Mouse (Mus musculus): ENCODE results near the gene Gtf3a. TPM values are rescaled to one million over a fixed set of nuclear protein-coding genes. Genes with fewer than 3 reads are reported as not detected.

Gtf3a gene
- polyA plus RNA-seq, 1 experiment from 2014 or later, result 99.9 TPM

- ATAC-seq, result no peak
- WGBS, result 79% methylated on average over 6 of the region's 6 CpGs
- H3K27ac ChIP-seq, result no peak overlapping the region
- H3K27me3 ChIP-seq, result no peaks in the 10 kb centered on the region
- no peaks in the 10 kb centered on the region for H3K36me3 ChIP-seq
- H3K9ac ChIP-seq (replicated peaks), result no peak overlapping the region
- H3K4me1 ChIP-seq (replicated peaks), result no peaks in the 10 kb centered on the region
- H3K4me3 ChIP-seq (replicated peaks), result no peak overlapping the region
- no peak overlapping the region for H3K4me2 ChIP-seq (replicated peaks)
- H3K9me3 ChIP-seq, result no peaks in the 10 kb centered on the region
These were observed 46.5 kb downstream of the Gtf3a start for GRCm38 (mm10) chr5:146994973-146995372.

- ATAC-seq, result no peak
- WGBS, result 85% methylated on average over 7 of the region's 7 CpGs
- no peaks in the 10 kb centered on the region for H3K4me1 ChIP-seq (replicated peaks)
- H3K27me3 ChIP-seq, result no peaks in the 10 kb centered on the region
- H3K4me2 ChIP-seq (replicated peaks), result no peak overlapping the region
- H3K9me3 ChIP-seq, result no peaks in the 10 kb centered on the region
- H3K27ac ChIP-seq, result no peak overlapping the region
- no peaks in the 10 kb centered on the region for H3K36me3 ChIP-seq
- no peak overlapping the region for H3K4me3 ChIP-seq (replicated peaks)
- H3K9ac ChIP-seq (replicated peaks), result no peak overlapping the region
These were observed 48.4 kb downstream of the Gtf3a start for GRCm38 (mm10) chr5:146996812-146997211.

GRCm38 (mm10) chr5:146998802-146999201, 50.3 kb downstream of the Gtf3a start:
- Histone ChIP-seq H3K4me3 (replicated peaks) (no peak overlapping the region), H3K27me3 (no peaks in the 10 kb centered on the region), H3K9me3 (no peaks in the 10 kb centered on the region; the same call in 1 of the 2 replicates), H3K9ac (replicated peaks) (no peak overlapping the region), H3K27ac (no peak overlapping the region), H3K36me3 (no peaks in the 10 kb centered on the region), H3K4me2 (replicated peaks) (no peak overlapping the region), H3K4me1 (replicated peaks) (no peaks in the 10 kb centered on the region)
- 94% methylated on average over 12 of the region's 12 CpGs for WGBS
- ATAC-seq, result no peak

- Histone ChIP-seq H3K4me2 (replicated peaks) (no peak overlapping the region), H3K27me3 (no peaks in the 10 kb centered on the region)
- no peak for ATAC-seq
These were observed 52.9 kb downstream of the Gtf3a start for GRCm38 (mm10) chr5:147001312-147001711.

GRCm38 (mm10) chr5:147003303-147003702, 54.8 kb downstream of the Gtf3a start:
- Histone ChIP-seq H3K36me3 (no peaks in the 10 kb centered on the region), H3K27ac (no peak overlapping the region), H3K9me3 (no peaks in the 10 kb centered on the region; the same call in 1 of the 2 replicates), H3K4me2 (replicated peaks) (no peak overlapping the region), H3K27me3 (no peaks in the 10 kb centered on the region), H3K9ac (replicated peaks) (no peak overlapping the region), H3K4me1 (replicated peaks) (no peaks in the 10 kb centered on the region), H3K4me3 (replicated peaks) (no peak overlapping the region)
- 56% methylated on average over 1 of the region's 1 CpGs for WGBS
- no peak for ATAC-seq

More at GRCm38 (mm10) chr5:147001312-147001711, 52.9 kb downstream of the Gtf3a start:
- H3K9me3 ChIP-seq, result no peaks in the 10 kb centered on the region; the same call in 1 of the 2 replicates
- H3K4me1 ChIP-seq (replicated peaks), result no peaks in the 10 kb centered on the region
- H3K27ac ChIP-seq, result no peak overlapping the region
- WGBS, result 82% methylated on average over 4 of the region's 4 CpGs
- H3K36me3 ChIP-seq, result no peaks in the 10 kb centered on the region
- no peak overlapping the region for H3K9ac ChIP-seq (replicated peaks)
- no peak overlapping the region for H3K4me3 ChIP-seq (replicated peaks)

Other genes with a start within 250 kb of the Gtf3a start
- gene Usp12, start 153.7 kb upstream of the Gtf3a start, polyA plus RNA-seq (2015; fragmentation: Nextera tagmentation; extraction: Ambion mirVana), result 11.9 and 13.8 TPM in 2 replicates
- 371 and 386 TPM in 2 replicates for gene Rpl21, start 115.8 kb upstream of the Gtf3a start, polyA plus RNA-seq (2015; fragmentation: Nextera tagmentation; extraction: Ambion mirVana)
- gene Rasl11a, start 103.6 kb upstream of the Gtf3a start, polyA plus RNA-seq (2015; fragmentation: Nextera tagmentation; extraction: Ambion mirVana), result 11.0 and 12.5 TPM in 2 replicates
- 25.9 and 30.6 TPM in 2 replicates for gene Mtif3, start 15.1 kb downstream of the Gtf3a start, polyA plus RNA-seq (2015; fragmentation: Nextera tagmentation; extraction: Ambion mirVana)
- gene Lnx2, start 127.9 kb downstream of the Gtf3a start, polyA plus RNA-seq (2015; fragmentation: Nextera tagmentation; extraction: Ambion mirVana), result 4.1 and 4.4 TPM in 2 replicates
- 101 and 103 TPM in 2 replicates for gene Polr1d, start 128.4 kb downstream of the Gtf3a start, polyA plus RNA-seq (2015; fragmentation: Nextera tagmentation; extraction: Ambion mirVana)
- gene Gsx1, start 240.0 kb downstream of the Gtf3a start, polyA plus RNA-seq (2015; fragmentation: Nextera tagmentation; extraction: Ambion mirVana), result 10.7 and 16.2 TPM in 2 replicates